Mouse (Mus musculus) testis, adult 10 weeks (tissue): ENCODE measurements around the gene Enkur. TPM values are rescaled to one million over a fixed set of nuclear protein-coding genes. Genes with fewer than 3 reads are reported as not detected.

ENCODE experiments used
- polyA plus RNA-seq: library from polyadenylated mRNA; stranded (reverse); fragments of 350-450 nt; fragmentation: Illumina TruSeq; extraction: RNeasy Lipid Tissue Mini Kit (QIAGEN cat#74804); gene quantifications from one replicate; pipeline ENCODE4 v1.2.3, GENCODE M21; 2014; ENCODE audit warnings: low read depth, low replicate concordance

Gene Enkur
- 680 TPM for polyA plus RNA-seq

DNA sequence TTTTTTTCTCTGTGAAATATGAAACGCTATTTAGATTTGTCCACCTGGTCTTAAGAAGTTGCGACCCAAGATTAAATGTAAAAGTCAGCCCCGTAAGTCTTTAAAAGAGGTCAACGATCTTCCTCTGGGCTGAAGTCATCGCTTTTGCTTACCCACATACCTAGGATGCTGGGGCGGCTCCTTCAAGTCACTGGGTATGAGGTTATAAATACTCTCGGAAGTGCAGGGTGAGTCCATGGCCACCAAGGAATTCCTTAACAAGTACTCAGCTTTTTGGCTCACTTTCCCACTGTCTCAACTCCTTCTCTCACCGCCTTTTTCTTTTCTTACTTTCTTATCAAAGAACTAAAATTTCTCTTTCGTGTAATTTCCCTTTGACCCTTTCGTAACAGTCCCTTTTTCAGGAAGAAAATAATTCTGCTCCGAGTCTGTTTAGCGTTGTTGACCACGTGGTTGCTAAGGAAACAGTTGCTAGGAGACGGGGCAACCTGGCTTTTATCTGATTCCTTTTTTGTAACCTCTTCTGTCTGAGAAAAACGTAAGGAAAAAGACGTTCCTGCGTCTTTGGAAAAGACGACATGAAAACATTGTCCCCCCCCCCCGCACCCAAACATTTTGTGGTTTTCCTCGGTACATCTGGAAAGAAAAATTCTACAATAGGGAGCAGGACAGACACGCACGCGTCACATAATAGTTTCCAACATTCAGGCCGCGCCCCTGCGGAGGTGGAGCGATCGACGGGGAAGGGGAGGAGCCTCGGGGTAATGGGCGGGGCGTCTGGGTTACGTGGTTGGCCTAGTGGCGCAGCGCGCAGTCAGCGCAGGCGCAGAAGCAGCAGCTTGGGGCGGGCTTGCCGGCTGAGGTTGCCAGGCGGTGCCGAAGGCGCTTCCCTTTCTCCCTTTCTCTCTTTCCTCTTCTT, at the start of gene Enkur, which contains the start of gene Thnsl1:
TSS of gene Enkur (minus strand) at position 454 of the 919 bp plus-strand sequence.
TSS of gene Thnsl1 (plus strand) at position 813 of the 919 bp plus-strand sequence.

Other genes with a start within 250 kb of the Enkur start
- gene Arhgap21, start 236.5 kb downstream of the Enkur start, polyA plus RNA-seq, result 8.1 TPM
- 67.8 TPM for gene Thnsl1, start 359 bp upstream of the Enkur start, polyA plus RNA-seq
- 1.2 TPM for gene Gpr158, start 162.2 kb upstream of the Enkur start, polyA plus RNA-seq